Mouse (Mus musculus): ENCODE data around the gene Krtap1-4. TPM values are rescaled to one million over a fixed set of nuclear protein-coding genes. Genes with fewer than 3 reads are reported as not detected.
"Not testable (repeated sequence)": the region's sequence is repeated elsewhere in the genome, so short reads cannot be mapped to it uniquely, and the experiment has no call there.

The Krtap1-4 gene
- polyA plus RNA-seq (2015; fragmentation: Nextera tagmentation; extraction: Ambion mirVana): not detected in 2 replicates

DNA sequence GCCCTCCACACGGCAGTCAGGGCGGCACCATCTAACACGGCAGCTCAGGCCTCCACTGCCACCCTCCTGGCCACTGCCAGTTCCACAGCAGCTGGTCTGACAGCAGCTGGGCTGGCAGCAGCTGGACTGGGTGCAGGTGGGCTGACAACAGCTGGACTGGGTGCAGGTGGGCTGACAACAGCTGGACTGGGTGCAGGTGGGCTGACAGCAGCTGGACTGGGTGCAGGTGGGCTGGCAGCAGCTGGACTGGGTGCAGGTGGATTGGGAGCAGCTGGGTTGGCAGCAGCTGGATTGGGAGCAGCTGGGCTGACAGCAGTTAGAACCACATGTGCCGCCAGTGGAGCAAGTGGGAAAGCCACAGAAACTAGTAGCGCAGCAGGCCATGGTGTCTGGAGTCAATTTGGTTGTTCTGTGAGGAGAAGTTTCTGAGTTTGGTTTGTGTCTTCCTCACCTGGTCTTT is at the start of gene Krtap1-4:
Gene Krtap1-4, minus strand, starts transcription at position 410 of the 460 bp plus-strand sequence.
- H3K4me1 ChIP-seq: no peaks in the 10 kb centered on the region
- H3K9me3 ChIP-seq (replicated peaks): no peaks in the 10 kb centered on the region
- H3K4me2 ChIP-seq: no peak within 1 kb of the TSS
- no peaks in the 10 kb centered on the region for H3K36me3 ChIP-seq (ENCODE audit: poor library complexity, severe bottlenecking)
- no peaks in the 10 kb centered on the region for H3K27me3 ChIP-seq
- no peak for ATAC-seq
- H3K4me3 ChIP-seq: no peak within 1 kb of the TSS
- no peak within 1 kb of the TSS for H3K27ac ChIP-seq
- no peak within 1 kb of the TSS for H3K9ac ChIP-seq
- 93% methylated on average over 5 of the region's 5 CpGs for WGBS

DNA sequence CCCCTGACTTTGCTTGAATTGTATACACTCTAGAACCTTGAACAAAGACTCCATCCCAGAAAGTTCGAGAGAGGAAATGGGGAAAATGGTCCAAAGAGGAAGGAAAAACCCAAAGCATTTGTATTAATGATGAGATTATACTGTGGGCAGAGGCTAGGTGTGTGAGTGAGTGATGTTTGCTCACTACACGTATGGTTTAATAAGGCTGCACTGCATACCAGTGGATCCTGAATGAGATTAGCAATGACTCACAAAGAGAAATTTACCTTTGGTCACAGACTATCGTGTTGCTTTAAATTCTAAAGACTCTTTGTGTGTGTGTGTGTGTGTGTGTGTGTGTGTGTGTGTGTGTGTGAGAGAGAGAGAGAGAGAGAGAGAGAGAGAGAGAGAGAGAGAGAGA is 47.4 kb upstream of the Krtap1-4 start:
- Histone ChIP-seq H3K4me2 (no peak overlapping the region), H3K27me3 (no peaks in the 10 kb centered on the region), H3K27ac (no peak overlapping the region), H3K9ac (no peak overlapping the region), H3K4me1 (no peaks in the 10 kb centered on the region), H3K4me3 (no peak overlapping the region), H3K9me3 (replicated peaks) (no peaks in the 10 kb centered on the region), H3K36me3 (ENCODE audit: poor library complexity, severe bottlenecking) (no peaks in the 10 kb centered on the region)
- no peak for ATAC-seq
- 78% methylated on average over 3 of the region's 3 CpGs for WGBS

- no peaks in the 10 kb centered on the region for H3K9me3 ChIP-seq (replicated peaks)
- no peak within 1 kb of the TSS for H3K27ac ChIP-seq
- no peak within 1 kb of the TSS for H3K4me3 ChIP-seq
- 87% methylated on average over 4 of the region's 4 CpGs for WGBS
- no peaks in the 10 kb centered on the region for H3K4me1 ChIP-seq
- H3K4me2 ChIP-seq: no peak within 1 kb of the TSS
- H3K27me3 ChIP-seq: no peaks in the 10 kb centered on the region
- ATAC-seq: no peak
- H3K9ac ChIP-seq: no peak within 1 kb of the TSS
- no peaks in the 10 kb centered on the region for H3K36me3 ChIP-seq (ENCODE audit: poor library complexity, severe bottlenecking)
These were observed 44.7 kb upstream of the Krtap1-4 start, which contains the start of gene Krtap4-1 for GRCm38 (mm10) chr11:99628138-99628537. TSS of gene Krtap4-1 (minus strand) at chr11:99628238.

DNA sequence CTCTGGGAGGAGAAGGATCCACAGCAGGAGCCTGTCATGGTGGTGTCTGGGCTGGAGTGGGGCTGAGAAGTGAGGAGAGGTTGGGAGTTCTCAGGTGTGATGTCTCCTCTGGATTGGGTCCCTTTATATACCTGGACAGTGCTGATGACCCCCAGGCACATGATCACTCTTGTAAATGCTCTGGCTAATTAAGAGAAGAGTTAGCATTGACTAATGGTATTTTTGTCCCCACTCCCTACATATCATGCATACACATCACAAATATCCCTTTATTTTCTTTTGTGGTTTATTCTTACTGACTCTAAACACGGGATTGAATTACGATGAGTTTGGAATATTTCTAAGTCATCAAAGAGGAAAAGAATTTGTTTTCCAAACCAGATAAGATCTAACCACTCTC is 36.9 kb upstream of the Krtap1-4 start, which contains the start of gene Gm11562:
Gene Gm11562, minus strand, starts transcription at position 101 of the 400 bp plus-strand sequence.
- no peaks in the 10 kb centered on the region for H3K27me3 ChIP-seq
- no peaks in the 10 kb centered on the region for H3K4me1 ChIP-seq
- WGBS: 85% methylated on average over 2 of the region's 2 CpGs
- no peak within 1 kb of the TSS for H3K4me2 ChIP-seq
- H3K27ac ChIP-seq: no peak within 1 kb of the TSS
- H3K4me3 ChIP-seq: no peak within 1 kb of the TSS
- no peaks in the 10 kb centered on the region for H3K9me3 ChIP-seq (replicated peaks)
- no peak for ATAC-seq
- no peaks in the 10 kb centered on the region for H3K36me3 ChIP-seq (ENCODE audit: poor library complexity, severe bottlenecking)
- H3K9ac ChIP-seq: no peak within 1 kb of the TSS

DNA sequence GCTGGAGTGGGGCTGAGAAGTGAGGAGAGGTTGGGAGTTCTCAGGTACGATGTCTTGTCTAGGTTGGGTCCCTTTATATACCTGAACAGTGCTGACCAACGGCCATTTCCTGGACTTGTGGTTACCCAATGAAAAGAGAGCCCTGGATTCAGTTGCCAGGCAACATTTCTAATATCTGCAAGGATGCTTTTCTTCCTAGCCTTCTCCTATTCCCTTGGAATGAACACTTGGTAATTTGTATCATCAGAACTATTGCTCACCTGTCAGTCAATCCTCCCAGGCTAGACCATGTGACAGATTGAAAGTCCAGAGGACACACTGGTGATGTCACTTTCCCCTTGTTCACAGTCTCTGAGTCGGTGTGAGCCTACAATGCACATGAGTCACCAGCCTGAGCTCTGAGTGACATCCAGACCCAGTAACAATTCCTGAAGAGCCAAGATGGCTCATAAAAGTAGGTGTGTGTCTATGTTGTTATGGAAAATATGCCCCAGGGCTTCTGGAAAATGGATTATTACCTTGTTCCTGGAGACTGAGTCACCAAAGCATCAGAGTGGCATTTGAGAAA is 31.4 kb upstream of the Krtap1-4 start, which contains the start of gene Krtap2-4:
Gene Krtap2-4, minus strand, starts transcription at position 51 of the 568 bp plus-strand sequence.
- H3K4me2 ChIP-seq: no peak within 1 kb of the TSS
- no peaks in the 10 kb centered on the region for H3K9me3 ChIP-seq (replicated peaks)
- no peaks in the 10 kb centered on the region for H3K4me1 ChIP-seq
- no peak within 1 kb of the TSS for H3K9ac ChIP-seq
- no peak within 1 kb of the TSS for H3K27ac ChIP-seq
- 60% methylated on average over 3 of the region's 3 CpGs for WGBS
- no peaks in the 10 kb centered on the region for H3K36me3 ChIP-seq (ENCODE audit: poor library complexity, severe bottlenecking)
- ATAC-seq: no peak
- no peaks in the 10 kb centered on the region for H3K27me3 ChIP-seq
- H3K4me3 ChIP-seq: no peak within 1 kb of the TSS

GRCm38 (mm10) chr11:99610089-99610488 is 26.6 kb upstream of the Krtap1-4 start, which contains the start of gene Gm11937:
TSS of gene Gm11937 (minus strand) at chr11:99610189.
- H3K4me1 ChIP-seq; H3K36me3 ChIP-seq (ENCODE audit: poor library complexity, severe bottlenecking); ATAC-seq; H3K4me2 ChIP-seq; H3K9me3 ChIP-seq (replicated peaks); H3K4me3 ChIP-seq; H3K27me3 ChIP-seq; H3K9ac ChIP-seq; H3K27ac ChIP-seq: not testable (repeated sequence)
- 68% methylated on average over 1 of the region's 2 CpGs for WGBS

- Histone ChIP-seq H3K4me2 (no peak overlapping the region), H3K36me3 (ENCODE audit: poor library complexity, severe bottlenecking) (no peaks in the 10 kb centered on the region), H3K27ac (no peak overlapping the region), H3K4me3 (no peak overlapping the region), H3K27me3 (no peaks in the 10 kb centered on the region), H3K4me1 (no peaks in the 10 kb centered on the region), H3K9ac (no peak overlapping the region), H3K9me3 (replicated peaks) (no peaks in the 10 kb centered on the region)
- ATAC-seq: no peak
- 60% methylated on average over 1 of the region's 1 CpGs for WGBS
These were observed 25.7 kb upstream of the Krtap1-4 start for GRCm38 (mm10) chr11:99609126-99609525.

- WGBS: 71% methylated on average over 1 of the region's 1 CpGs
- not testable (repeated sequence) for H3K36me3 ChIP-seq (ENCODE audit: poor library complexity, severe bottlenecking); ATAC-seq; H3K4me3 ChIP-seq; H3K27me3 ChIP-seq; H3K9ac ChIP-seq; H3K4me2 ChIP-seq; H3K27ac ChIP-seq; H3K9me3 ChIP-seq (replicated peaks); H3K4me1 ChIP-seq
These were observed 19.8 kb upstream of the Krtap1-4 start, which contains the start of gene Gm11938 for GRCm38 (mm10) chr11:99603208-99603607. TSS of gene Gm11938 (minus strand) at chr11:99603308.

DNA sequence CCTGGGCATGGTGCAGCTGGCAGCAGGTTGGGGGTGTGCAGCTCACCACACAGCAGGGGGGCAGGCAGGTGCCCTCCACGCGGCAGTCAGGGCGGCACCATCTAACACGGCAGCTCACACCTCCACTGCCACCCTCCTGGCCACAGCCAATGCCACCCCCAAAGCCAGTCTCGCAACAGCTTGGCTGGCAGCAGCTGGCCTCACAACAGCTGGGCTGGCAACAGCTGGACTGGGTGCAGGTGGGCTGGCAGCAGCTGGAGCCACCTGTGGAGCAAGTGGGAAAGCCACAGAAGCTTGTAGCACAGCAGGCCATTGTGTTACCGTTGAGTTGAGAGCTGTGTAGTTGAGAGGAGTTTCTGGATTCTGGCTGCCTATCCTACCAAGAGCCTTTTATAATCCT is 14.3 kb upstream of the Krtap1-4 start, which contains the start of gene Krtap9-3:
Gene Krtap9-3, minus strand, starts transcription at position 364 of the 400 bp plus-strand sequence.
- not testable (repeated sequence) for H3K27ac ChIP-seq; H3K36me3 ChIP-seq (ENCODE audit: poor library complexity, severe bottlenecking); H3K9me3 ChIP-seq (replicated peaks); H3K4me1 ChIP-seq; H3K27me3 ChIP-seq; ATAC-seq; H3K4me2 ChIP-seq; H3K4me3 ChIP-seq; H3K9ac ChIP-seq
- WGBS: 76% methylated on average over 6 of the region's 6 CpGs

DNA sequence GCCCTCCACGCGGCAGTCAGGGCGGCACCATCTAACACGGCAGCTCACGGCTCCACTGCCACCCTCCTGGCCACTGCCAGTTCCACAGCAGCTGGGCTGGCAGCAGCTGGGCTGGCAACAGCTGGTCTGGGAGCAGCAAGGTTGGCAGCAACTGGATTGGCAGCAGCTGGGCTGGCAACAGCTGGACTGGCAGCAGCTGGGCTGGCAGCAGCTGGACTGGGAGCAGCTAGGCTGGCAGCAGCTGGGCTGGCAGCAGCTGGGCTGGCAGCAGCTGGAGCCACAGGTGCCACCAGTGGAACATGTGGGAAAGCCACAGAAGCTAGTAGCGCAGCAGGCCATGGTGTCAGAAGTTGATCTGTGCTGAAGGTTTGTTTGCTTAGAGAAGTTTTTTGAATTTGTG is 7.5 kb upstream of the Krtap1-4 start, which contains the start of gene Krtap1-3:
Gene Krtap1-3, minus strand, starts transcription at position 359 of the 400 bp plus-strand sequence.
- H3K27me3 ChIP-seq: no peaks in the 10 kb centered on the region
- no peaks in the 10 kb centered on the region for H3K9me3 ChIP-seq (replicated peaks)
- no peak within 1 kb of the TSS for H3K9ac ChIP-seq
- H3K4me2 ChIP-seq: no peak within 1 kb of the TSS
- ATAC-seq: no peak
- 90% methylated on average over 6 of the region's 6 CpGs for WGBS
- H3K36me3 ChIP-seq (ENCODE audit: poor library complexity, severe bottlenecking): no peaks in the 10 kb centered on the region
- no peak within 1 kb of the TSS for H3K4me3 ChIP-seq
- no peak within 1 kb of the TSS for H3K27ac ChIP-seq
- no peaks in the 10 kb centered on the region for H3K4me1 ChIP-seq

DNA sequence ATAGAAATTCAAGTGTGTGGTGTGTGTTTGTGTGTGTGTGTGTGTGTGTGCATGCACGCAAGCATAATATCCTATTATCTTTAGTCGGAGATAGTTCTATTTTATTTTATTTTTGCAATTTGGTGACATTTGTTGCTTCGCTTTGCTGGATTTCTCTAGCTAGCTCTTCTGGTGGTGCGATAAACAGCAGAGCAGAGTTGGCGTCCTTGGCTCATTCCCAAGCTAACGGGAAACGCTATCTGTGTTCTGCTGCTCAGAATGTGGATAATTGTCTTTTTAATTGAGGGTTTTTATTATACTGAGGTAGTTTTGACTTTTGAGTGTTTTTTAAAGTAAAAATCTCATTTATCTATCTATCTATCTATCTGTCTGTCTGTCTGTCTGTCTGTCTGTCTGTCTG is 1.6 kb upstream of the Krtap1-4 start:
- no peak for ATAC-seq
- no peak overlapping the region for H3K27ac ChIP-seq
- no peaks in the 10 kb centered on the region for H3K27me3 ChIP-seq
- no peaks in the 10 kb centered on the region for H3K9me3 ChIP-seq (replicated peaks)
- no peaks in the 10 kb centered on the region for H3K36me3 ChIP-seq (ENCODE audit: poor library complexity, severe bottlenecking)
- no peaks in the 10 kb centered on the region for H3K4me1 ChIP-seq
- 85% methylated on average over 7 of the region's 7 CpGs for WGBS
- H3K9ac ChIP-seq: no peak overlapping the region
- no peak overlapping the region for H3K4me3 ChIP-seq
- H3K4me2 ChIP-seq: no peak overlapping the region

GRCm38 (mm10) chr11:99581564-99581963 is 1.9 kb downstream of the Krtap1-4 start:
- 80% methylated on average over 6 of the region's 6 CpGs for WGBS

More at GRCm38 (mm10) chr11:99581564-99581963, 1.9 kb downstream of the Krtap1-4 start:
- no peak for ATAC-seq
- no peak overlapping the region for H3K27ac ChIP-seq
- no peak overlapping the region for H3K4me3 ChIP-seq
- no peaks in the 10 kb centered on the region for H3K4me1 ChIP-seq
- H3K4me2 ChIP-seq: no peak overlapping the region
- H3K27me3 ChIP-seq: no peaks in the 10 kb centered on the region
- H3K9ac ChIP-seq: no peak overlapping the region
- H3K9me3 ChIP-seq (replicated peaks): no peaks in the 10 kb centered on the region
- H3K36me3 ChIP-seq (ENCODE audit: poor library complexity, severe bottlenecking): no peaks in the 10 kb centered on the region

All from forebrain, embryonic 13.5 days (tissue).